Mouse (Mus musculus): ENCODE data around the gene Nav2. TPM values are rescaled to one million over a fixed set of nuclear protein-coding genes. Genes with fewer than 3 reads are reported as not detected.

Nav2 gene
- polyA plus RNA-seq, 1 experiment from 2014 or later = 12.4 TPM

- no peaks in the 10 kb centered on the region for H3K9me3 ChIP-seq
- no peak overlapping the region for H3K4me3 ChIP-seq (replicated peaks)
- no peaks in the 10 kb centered on the region for H3K27me3 ChIP-seq
- H3K36me3 ChIP-seq = no peaks in the 10 kb centered on the region
- peaks cover 16% of the 10 kb centered on the region for H3K4me1 ChIP-seq (replicated peaks)
- ATAC-seq (ENCODE audit: insufficient number of reproducible peaks, insufficient read depth, low FRiP score, low TSS enrichment, low read depth) = no peak
- H3K27ac ChIP-seq = no peak overlapping the region
- no peak overlapping the region for H3K9ac ChIP-seq (replicated peaks)
- WGBS = 74% methylated on average over 3 of the region's 3 CpGs
- no peak overlapping the region for H3K4me2 ChIP-seq
Measured at GRCm38 (mm10) chr7:49369006-49369405, 460.5 kb downstream of the Nav2 start.

DNA sequence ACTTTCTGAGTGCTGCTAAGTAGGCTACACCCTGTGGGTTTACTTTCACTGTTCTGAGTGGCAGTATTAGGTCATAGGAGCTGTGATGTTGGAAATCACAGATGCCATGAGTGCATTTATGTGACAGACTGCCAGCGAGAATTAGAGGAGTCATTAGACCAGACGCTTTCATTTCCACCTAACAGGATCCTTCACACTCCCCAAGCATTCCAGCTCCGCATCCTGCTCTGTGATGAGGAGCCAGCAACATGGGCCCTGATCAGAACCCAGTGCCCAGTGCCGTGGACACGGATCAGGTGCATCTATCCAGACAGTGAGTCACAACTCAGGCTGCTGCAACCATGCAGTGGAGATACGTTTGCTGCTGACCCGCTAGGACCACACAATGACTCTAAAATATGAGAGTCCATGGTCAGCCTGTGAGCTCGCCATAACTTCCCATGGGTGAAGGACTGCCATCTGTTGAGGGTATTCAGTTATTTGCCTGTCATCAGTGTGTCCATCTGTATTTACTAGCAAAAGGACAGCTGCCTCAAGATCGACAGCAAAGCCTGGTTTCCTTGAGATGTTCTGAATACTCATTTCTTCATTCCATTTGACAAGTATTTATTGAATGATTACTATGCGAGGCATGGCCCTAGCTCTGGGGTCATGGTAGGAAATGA lies 461.4 kb downstream of the Nav2 start:
- Histone ChIP-seq H3K9me3 (no peaks in the 10 kb centered on the region), H3K36me3 (no peaks in the 10 kb centered on the region), H3K4me3 (replicated peaks) (no peak overlapping the region), H3K27ac (no peak overlapping the region), H3K4me2 (no peak overlapping the region), H3K4me1 (replicated peaks) (peaks cover 25% of the 10 kb centered on the region), H3K9ac (replicated peaks) (no peak overlapping the region), H3K27me3 (no peaks in the 10 kb centered on the region)
- 84% methylated on average over 10 of the region's 10 CpGs for WGBS
- no peak for ATAC-seq (ENCODE audit: insufficient number of reproducible peaks, insufficient read depth, low FRiP score, low TSS enrichment, low read depth)

- Histone ChIP-seq H3K9me3 (no peaks in the 10 kb centered on the region), H3K4me3 (replicated peaks) (no peak overlapping the region), H3K27ac (no peak overlapping the region), H3K4me2 (no peak overlapping the region), H3K9ac (replicated peaks) (no peak overlapping the region), H3K27me3 (no peaks in the 10 kb centered on the region), H3K36me3 (no peaks in the 10 kb centered on the region), H3K4me1 (replicated peaks) (peaks cover 36% of the 10 kb centered on the region)
- 81% methylated on average over 2 of the region's 2 CpGs for WGBS
- no peak for ATAC-seq (ENCODE audit: insufficient number of reproducible peaks, insufficient read depth, low FRiP score, low TSS enrichment, low read depth)
Measured at GRCm38 (mm10) chr7:49371345-49371744, 462.8 kb downstream of the Nav2 start.

DNA sequence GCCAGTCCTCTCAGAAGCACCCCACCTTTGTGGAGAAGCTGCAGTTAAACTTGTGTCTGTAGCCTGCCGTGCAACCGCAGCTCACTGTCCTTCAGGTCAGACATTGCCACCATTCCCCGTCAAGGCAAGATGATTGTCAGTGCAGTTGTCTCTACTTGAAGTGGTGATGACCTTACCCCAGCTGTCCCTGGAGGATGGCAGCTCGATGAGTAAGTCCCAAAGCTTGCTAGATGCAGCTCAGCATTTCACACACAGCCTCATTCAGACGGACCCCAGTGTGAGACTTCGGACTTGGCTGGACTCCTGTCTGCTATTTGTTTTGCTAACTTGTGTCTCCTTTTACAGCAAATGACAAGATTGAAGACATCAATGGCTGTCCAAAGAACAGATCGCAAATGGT lies 463.5 kb downstream of the Nav2 start:
- no peak overlapping the region for H3K27ac ChIP-seq
- H3K9me3 ChIP-seq = no peaks in the 10 kb centered on the region
- WGBS = 87% methylated on average over 7 of the region's 7 CpGs
- no peak overlapping the region for H3K4me2 ChIP-seq
- no peak overlapping the region for H3K9ac ChIP-seq (replicated peaks)
- peaks cover 36% of the 10 kb centered on the region for H3K4me1 ChIP-seq (replicated peaks)
- ATAC-seq (ENCODE audit: insufficient number of reproducible peaks, insufficient read depth, low FRiP score, low TSS enrichment, low read depth) = no peak
- H3K36me3 ChIP-seq = no peaks in the 10 kb centered on the region
- no peak overlapping the region for H3K4me3 ChIP-seq (replicated peaks)
- H3K27me3 ChIP-seq = no peaks in the 10 kb centered on the region

DNA sequence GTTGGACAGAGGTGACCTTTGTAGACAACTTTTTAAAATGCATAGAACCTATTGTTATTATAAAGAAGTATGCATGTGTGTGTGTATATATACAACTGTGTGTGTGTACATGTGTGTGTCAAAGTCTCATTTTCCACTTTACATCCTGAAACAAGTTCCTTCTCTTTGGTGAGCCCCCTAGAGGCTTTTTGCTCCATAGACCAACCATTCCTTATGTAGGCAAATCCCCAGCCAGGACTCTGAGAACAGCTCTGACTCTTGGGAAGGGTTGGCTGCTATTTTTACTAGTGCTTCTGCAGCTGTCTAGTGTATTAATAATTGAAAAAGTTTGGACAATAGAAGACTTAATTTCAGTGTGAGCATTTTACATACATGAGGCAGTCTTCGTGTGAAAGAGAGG lies 464.7 kb downstream of the Nav2 start:
- Histone ChIP-seq H3K4me3 (replicated peaks) (no peak overlapping the region), H3K4me2 (no peak overlapping the region), H3K27me3 (no peaks in the 10 kb centered on the region), H3K36me3 (no peaks in the 10 kb centered on the region), H3K4me1 (replicated peaks) (peaks cover 36% of the 10 kb centered on the region), H3K9me3 (no peaks in the 10 kb centered on the region), H3K27ac (0 out of 2 replicates have a peak overlapping the region, but pooled peaks have one; percentile 7), H3K9ac (replicated peaks) (no peak overlapping the region)
- WGBS = 90% methylated on average over 1 of the region's 1 CpGs
- no peak for ATAC-seq (ENCODE audit: insufficient number of reproducible peaks, insufficient read depth, low FRiP score, low TSS enrichment, low read depth)

- H3K4me2 ChIP-seq = no peak overlapping the region
- H3K27ac ChIP-seq = 0 out of 2 replicates have a peak overlapping the region, but pooled peaks have one; percentile 25
- no peak overlapping the region for H3K9ac ChIP-seq (replicated peaks)
- H3K27me3 ChIP-seq = no peaks in the 10 kb centered on the region
- H3K9me3 ChIP-seq = no peaks in the 10 kb centered on the region
- 55% methylated on average over 3 of the region's 3 CpGs for WGBS
- H3K4me3 ChIP-seq (replicated peaks) = no peak overlapping the region
- ATAC-seq (ENCODE audit: insufficient number of reproducible peaks, insufficient read depth, low FRiP score, low TSS enrichment, low read depth) = no peak
- H3K4me1 ChIP-seq (replicated peaks) = peaks cover 38% of the 10 kb centered on the region
- no peaks in the 10 kb centered on the region for H3K36me3 ChIP-seq
Measured at GRCm38 (mm10) chr7:49373661-49374060, 465.1 kb downstream of the Nav2 start.

GRCm38 (mm10) chr7:49375499-49375974 lies 467.0 kb downstream of the Nav2 start:
- H3K27ac ChIP-seq = no peak overlapping the region
- H3K4me2 ChIP-seq = no peak overlapping the region
- 0 out of 2 replicates have a peak, but pooled peaks cover 5% of the 10 kb centered on the region for H3K9me3 ChIP-seq
- H3K9ac ChIP-seq (replicated peaks) = no peak overlapping the region
- ATAC-seq (ENCODE audit: insufficient number of reproducible peaks, insufficient read depth, low FRiP score, low TSS enrichment, low read depth) = no peak
- H3K4me1 ChIP-seq (replicated peaks) = peaks cover 40% of the 10 kb centered on the region
- H3K27me3 ChIP-seq = no peaks in the 10 kb centered on the region
- H3K4me3 ChIP-seq (replicated peaks) = no peak overlapping the region
- 42% methylated on average over 9 of the region's 9 CpGs for WGBS
- H3K36me3 ChIP-seq = no peaks in the 10 kb centered on the region

DNA sequence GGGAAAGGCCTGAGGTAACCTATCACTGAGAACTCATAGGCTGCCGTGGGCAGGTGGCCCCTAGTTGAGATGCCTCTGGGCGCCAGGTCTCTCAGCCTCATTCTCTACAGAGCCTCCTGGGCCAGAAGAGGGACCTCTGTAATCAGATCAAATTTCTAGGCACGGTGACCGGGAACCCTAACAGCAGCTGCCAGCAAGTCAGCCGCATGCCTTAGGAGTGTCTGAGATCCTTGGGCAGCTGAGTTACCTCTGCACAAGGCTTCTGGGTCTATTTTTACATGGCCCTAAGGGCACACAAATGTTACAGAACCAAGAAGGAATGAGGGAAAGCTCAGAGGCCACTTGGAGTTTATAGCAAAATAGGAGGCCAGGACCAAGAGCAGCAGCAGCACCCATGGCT lies 470.1 kb downstream of the Nav2 start:
- H3K27me3 ChIP-seq = no peaks in the 10 kb centered on the region
- H3K36me3 ChIP-seq = no peaks in the 10 kb centered on the region
- peak; percentile 17; the same call in 1 of the 2 replicates for ATAC-seq (ENCODE audit: insufficient number of reproducible peaks, insufficient read depth, low FRiP score, low TSS enrichment, low read depth)
- H3K27ac ChIP-seq = no peak overlapping the region
- 47% methylated on average over 5 of the region's 5 CpGs for WGBS
- no peak overlapping the region for H3K4me2 ChIP-seq
- H3K9me3 ChIP-seq = 0 out of 2 replicates have a peak, but pooled peaks cover 5% of the 10 kb centered on the region
- H3K4me1 ChIP-seq (replicated peaks) = peaks cover 51% of the 10 kb centered on the region
- no peak overlapping the region for H3K9ac ChIP-seq (replicated peaks)
- H3K4me3 ChIP-seq (replicated peaks) = no peak overlapping the region

- Histone ChIP-seq H3K9me3 (0 out of 2 replicates have a peak, but pooled peaks cover 5% of the 10 kb centered on the region), H3K27ac (no peak overlapping the region), H3K27me3 (no peaks in the 10 kb centered on the region), H3K4me2 (no peak overlapping the region), H3K36me3 (no peaks in the 10 kb centered on the region), H3K4me3 (replicated peaks) (no peak overlapping the region), H3K9ac (replicated peaks) (no peak overlapping the region), H3K4me1 (replicated peaks) (peaks cover 37% of the 10 kb centered on the region)
- no peak for ATAC-seq (ENCODE audit: insufficient number of reproducible peaks, insufficient read depth, low FRiP score, low TSS enrichment, low read depth)
- WGBS = 77% methylated on average over 9 of the region's 9 CpGs
Measured at GRCm38 (mm10) chr7:49380940-49381339, 472.4 kb downstream of the Nav2 start.

DNA sequence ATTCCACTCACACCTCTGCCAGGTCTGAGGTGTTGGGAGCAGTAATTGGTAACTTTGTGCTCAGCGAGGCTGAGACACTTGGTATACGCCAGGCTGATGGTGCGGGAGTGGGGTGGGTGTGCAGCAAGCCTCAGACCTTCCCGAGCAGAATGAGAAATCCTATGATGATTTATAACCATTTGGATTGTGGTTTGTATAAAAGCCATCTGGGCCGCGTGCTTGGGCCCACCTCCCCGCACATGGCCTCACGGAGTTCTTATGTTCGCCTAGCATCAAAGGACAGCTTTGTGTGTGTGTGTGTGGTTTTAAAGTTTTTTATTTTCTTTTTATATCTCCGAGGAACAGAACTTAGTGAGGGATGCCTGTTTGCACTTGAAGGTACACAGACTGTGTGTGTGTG lies 474.4 kb downstream of the Nav2 start:
- Histone ChIP-seq H3K9me3 (0 out of 2 replicates have a peak, but pooled peaks cover 5% of the 10 kb centered on the region), H3K27me3 (no peaks in the 10 kb centered on the region), H3K4me3 (replicated peaks) (no peak overlapping the region), H3K27ac (peak overlapping the region; percentile 69), H3K36me3 (no peaks in the 10 kb centered on the region), H3K4me1 (replicated peaks) (peaks cover 42% of the 10 kb centered on the region), H3K9ac (replicated peaks) (no peak overlapping the region), H3K4me2 (no peak overlapping the region)
- 31% methylated on average over 10 of the region's 10 CpGs for WGBS
- ATAC-seq (ENCODE audit: insufficient number of reproducible peaks, insufficient read depth, low FRiP score, low TSS enrichment, low read depth) = peak; percentile 69

DNA sequence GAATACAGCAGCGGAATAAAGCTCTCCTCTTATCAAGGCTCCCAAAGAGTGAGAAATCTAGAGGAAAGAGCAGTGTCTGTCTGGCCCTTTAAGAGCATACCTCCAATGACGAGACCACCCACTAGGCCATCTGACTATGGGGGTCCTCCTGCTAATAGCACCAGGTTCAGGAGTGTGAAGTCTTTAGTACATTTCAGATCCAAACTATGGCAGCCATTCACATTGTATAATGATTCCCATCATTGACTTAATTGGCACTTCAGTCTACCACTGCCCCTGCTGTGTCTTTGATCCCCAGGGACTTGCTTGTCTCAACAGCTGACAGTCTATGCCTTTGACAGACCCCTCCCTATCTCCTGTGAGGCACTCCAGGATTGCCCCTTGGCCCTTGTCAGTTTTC lies 479.6 kb downstream of the Nav2 start:
- Histone ChIP-seq H3K36me3 (no peaks in the 10 kb centered on the region), H3K9me3 (no peaks in the 10 kb centered on the region), H3K4me1 (replicated peaks) (peaks cover 30% of the 10 kb centered on the region), H3K9ac (replicated peaks) (no peak overlapping the region), H3K27ac (0 out of 2 replicates have a peak overlapping the region, but pooled peaks have one; percentile 9), H3K27me3 (no peaks in the 10 kb centered on the region), H3K4me3 (replicated peaks) (no peak overlapping the region), H3K4me2 (no peak overlapping the region)
- 54% methylated on average over 2 of the region's 2 CpGs for whole genome bisulfite sequencing
- no peak for ATAC-seq (ENCODE audit: insufficient number of reproducible peaks, insufficient read depth, low FRiP score, low TSS enrichment, low read depth)

GRCm38 (mm10) chr7:49390312-49390711 lies 481.8 kb downstream of the Nav2 start:
- no peak overlapping the region for H3K4me2 ChIP-seq
- H3K9ac ChIP-seq (replicated peaks) = no peak overlapping the region
- 80% methylated on average over 3 of the region's 3 CpGs for WGBS
- H3K36me3 ChIP-seq = no peaks in the 10 kb centered on the region
- peaks cover 5% of the 10 kb centered on the region; the same call in 1 of the 2 replicates for H3K9me3 ChIP-seq
- H3K27ac ChIP-seq = no peak overlapping the region
- no peaks in the 10 kb centered on the region for H3K27me3 ChIP-seq
- peaks cover 23% of the 10 kb centered on the region for H3K4me1 ChIP-seq (replicated peaks)
- ATAC-seq (ENCODE audit: insufficient number of reproducible peaks, insufficient read depth, low FRiP score, low TSS enrichment, low read depth) = no peak
- no peak overlapping the region for H3K4me3 ChIP-seq (replicated peaks)

All from limb, embryonic 12.5 days (tissue).